Mouse (Mus musculus) liver, adult 2 months (tissue): ENCODE data around the gene Nrtn.

Source experiments
- CTCF ChIP-seq: fragments of 200-500 bp; IDR thresholded peaks from 2 replicates; pipeline ENCODE4 v1.5.1; 2011; ENCODE audit warnings: low read depth, low read length, control low read depth
- POLR2A ChIP-seq: fragments of 200-500 bp; IDR thresholded peaks from 2 replicates; pipeline ENCODE4 v1.6.1; 2011; ENCODE audit warnings: low read length, control low read depth; ENCODE audit not compliant: insufficient read depth; ENCODE audit errors: extremely low read depth

DNA sequence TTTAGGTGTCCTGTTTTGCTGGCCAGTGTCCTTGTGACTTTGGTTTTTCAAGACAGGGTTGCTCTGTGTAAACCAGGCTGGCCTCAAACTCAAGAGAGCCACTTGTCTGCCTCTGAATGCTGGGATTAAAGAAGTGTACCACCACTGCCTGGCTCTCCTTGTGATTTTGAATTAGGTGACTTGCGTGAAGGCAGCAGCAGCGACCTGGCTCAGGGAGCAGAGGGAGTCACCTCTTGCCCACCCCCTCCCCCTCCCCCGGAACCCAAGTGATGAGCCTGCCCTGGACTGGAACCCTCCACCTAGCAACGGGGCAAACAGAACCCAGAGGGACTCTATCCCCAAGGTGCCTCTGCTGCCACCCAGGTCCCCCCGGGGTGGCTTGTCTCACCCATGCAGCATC, 12.6 kb upstream of the Nrtn start, which contains the start of gene Prr22:
- TF ChIP-seq CTCF (no peak), POLR2A (no peak)
